Mouse (Mus musculus) neural tube, embryonic 14.5 days (tissue): ENCODE data around the gene Cstf3. TPM values are rescaled to one million over a fixed set of nuclear protein-coding genes. Genes with fewer than 3 reads are reported as not detected.
"Not testable (repeated sequence)": the region's sequence is repeated elsewhere in the genome, so short reads cannot be mapped to it uniquely, and the experiment has no call there.

Experiments used
- ATAC-seq: fragments of 200-750 bp; cut with Nextera tagmentation; 2 replicates; pipeline ENCODE4 v1.8.0; 2017; ENCODE audit warnings: low read depth, mild to moderate bottlenecking, moderate TSS enrichment, moderate library complexity
- H3K27ac ChIP-seq: fragments of 300-500 bp; sonication (generic); 2 replicates; pipeline ENCODE4 v1.5.1; 2014; ENCODE audit warnings: low read depth, mild to moderate bottlenecking, control low read depth, low read length, moderate library complexity, mixed read lengths
- H3K27me3 ChIP-seq: fragments of 300-500 bp; sonication (generic); 2 replicates; pipeline ENCODE4 v1.6.1; 2014; ENCODE audit warnings: low read length; ENCODE audit not compliant: control insufficient read depth, insufficient read depth
- H3K36me3 ChIP-seq: fragments of 300-500 bp; sonication (generic); 2 replicates; pipeline ENCODE4 v1.6.1; 2014; ENCODE audit warnings: low read length, mixed read lengths; ENCODE audit not compliant: control insufficient read depth, insufficient read depth
- H3K4me1 ChIP-seq: fragments of 300-500 bp; sonication (generic); 2 replicates; pipeline ENCODE4 v1.6.1; 2014; ENCODE audit warnings: low read length; ENCODE audit not compliant: control insufficient read depth, insufficient read depth
- H3K4me2 ChIP-seq: fragments of 300-500 bp; sonication (generic); 2 replicates; pipeline ENCODE4 v1.6.1; 2014; ENCODE audit warnings: mild to moderate bottlenecking, low read depth, low read length, control low read depth
- H3K4me3 ChIP-seq: fragments of 300-500 bp; sonication (generic); 2 replicates; pipeline ENCODE4 v1.5.1; 2014; ENCODE audit warnings: low read depth, low read length, control low read depth, mixed read lengths
- H3K9ac ChIP-seq: fragments of 300-500 bp; sonication (generic); replicated peaks from 2 replicates; pipeline ENCODE4 v1.6.1; 2014; ENCODE audit warnings: low read depth, mild to moderate bottlenecking, control low read depth, low read length, mixed read lengths
- H3K9me3 ChIP-seq: fragments of 300-500 bp; sonication (generic); 2 replicates; pipeline ENCODE4 v1.6.1; 2016; ENCODE audit warnings: low read length; ENCODE audit not compliant: control insufficient read depth
- WGBS: fragments of 180-500 bp; shearing (Covaris S2); extraction: QIAGEN DNeasy Blood & Tissue Kit; methylation state at CpG from one replicate; pipeline ENCODE4 v1.1.7; 2014; 5-methylcytosine and 5-hydroxymethylcytosine counted together
- polyA plus RNA-seq: library from polyadenylated mRNA; unstranded; fragments of >200 nt; fragmentation: Nextera tagmentation; extraction: Ambion mirVana; gene quantifications from 2 replicates; pipeline ENCODE4 v1.2.1, GENCODE M21; 2014

Cstf3 gene
- 104 and 105 TPM in 2 replicates for polyA plus RNA-seq

DNA sequence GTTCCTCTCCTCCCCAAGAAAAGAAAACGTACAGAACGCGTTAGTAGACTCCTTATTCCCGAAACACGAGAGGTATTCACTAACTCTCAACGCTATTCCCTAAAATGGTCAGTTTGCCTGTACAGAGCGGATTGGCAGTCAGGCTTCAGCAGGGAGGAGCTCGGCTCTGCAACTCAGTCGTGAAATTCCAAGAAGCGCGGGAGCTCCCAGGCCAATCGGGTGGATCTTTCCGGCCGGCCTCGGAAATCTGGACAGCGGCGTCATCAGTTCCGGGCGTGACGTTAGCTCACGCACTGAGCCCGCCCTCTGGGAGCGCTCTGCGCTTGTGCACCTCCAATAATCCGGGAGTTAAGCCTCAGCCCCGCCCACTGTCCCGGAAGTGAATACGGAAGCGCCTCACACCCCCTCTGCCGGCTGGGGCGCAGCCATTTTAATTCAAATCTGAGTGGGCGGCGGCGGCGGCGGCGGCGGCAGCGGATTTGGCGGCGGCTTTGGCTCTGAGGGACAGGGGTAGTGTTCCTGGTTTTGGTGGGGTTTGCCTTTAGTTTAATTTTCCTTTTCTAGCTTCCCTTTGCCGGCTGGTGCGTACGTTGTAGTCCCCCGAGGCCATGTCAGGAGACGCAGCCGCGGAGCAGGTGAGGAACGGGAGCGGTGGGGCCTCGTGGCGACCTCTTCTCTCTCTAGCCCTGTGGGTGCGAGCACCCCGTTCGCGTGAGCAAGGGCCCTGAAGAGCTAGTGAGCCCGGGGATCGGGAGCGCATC lies at the start of gene Cstf3:
Gene Cstf3 (plus strand): TSS at position 456 of the 761 bp plus-strand sequence.
- no peaks in the 10 kb centered on the region for H3K27me3 ChIP-seq
- H3K9ac ChIP-seq, result peak within 1 kb of the TSS; percentile 92
- peak; percentile 100 for ATAC-seq
- H3K4me3 ChIP-seq, result peak within 1 kb of the TSS; percentile 83
- H3K4me2 ChIP-seq, result peak within 1 kb of the TSS; percentile 81
- H3K27ac ChIP-seq, result peak within 1 kb of the TSS; percentile 92
- no peaks in the 10 kb centered on the region for H3K9me3 ChIP-seq
- under 1% methylated on average over 59 of the region's 59 CpGs for WGBS
- H3K36me3 ChIP-seq, result no peaks in the 10 kb centered on the region
- H3K4me1 ChIP-seq, result peaks cover 19% of the 10 kb centered on the region

GRCm38 (mm10) chr2:104556711-104557110 lies 33.6 kb upstream of the Cstf3 start:
- H3K27ac ChIP-seq, H3K9me3 ChIP-seq, H3K9ac ChIP-seq, H3K36me3 ChIP-seq, H3K4me2 ChIP-seq, H3K4me1 ChIP-seq, ATAC-seq, H3K4me3 ChIP-seq, H3K27me3 ChIP-seq: not testable (repeated sequence)
- 90% methylated on average over 22 of the region's 22 CpGs for WGBS

DNA sequence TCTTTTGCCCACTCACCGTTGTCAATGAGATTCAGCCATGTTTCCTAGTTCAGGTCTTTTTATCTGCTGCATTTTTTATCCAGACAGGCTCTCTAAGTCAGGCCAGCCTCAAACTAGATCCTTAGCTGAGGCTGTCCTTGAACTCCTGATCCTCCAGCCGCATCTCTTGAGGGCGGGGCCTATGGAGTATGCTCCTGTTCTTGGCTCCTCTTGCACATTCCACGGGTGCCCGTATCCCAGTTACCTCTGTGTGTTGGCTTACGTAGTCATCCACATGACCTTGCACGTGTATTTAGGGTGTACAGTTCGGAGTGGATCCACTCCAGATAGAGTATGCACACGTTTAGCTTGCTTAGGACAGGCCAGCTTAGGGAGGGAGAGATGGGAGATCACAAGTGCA lies 32.6 kb upstream of the Cstf3 start:
- Histone ChIP-seq H3K9me3 (no peaks in the 10 kb centered on the region), H3K4me3 (no peak overlapping the region), H3K27me3 (no peaks in the 10 kb centered on the region), H3K4me2 (no peak overlapping the region), H3K4me1 (no peaks in the 10 kb centered on the region), H3K36me3 (no peaks in the 10 kb centered on the region), H3K27ac (no peak overlapping the region), H3K9ac (no peak overlapping the region)
- 93% methylated on average over 9 of the region's 9 CpGs for WGBS
- ATAC-seq, result no peak

DNA sequence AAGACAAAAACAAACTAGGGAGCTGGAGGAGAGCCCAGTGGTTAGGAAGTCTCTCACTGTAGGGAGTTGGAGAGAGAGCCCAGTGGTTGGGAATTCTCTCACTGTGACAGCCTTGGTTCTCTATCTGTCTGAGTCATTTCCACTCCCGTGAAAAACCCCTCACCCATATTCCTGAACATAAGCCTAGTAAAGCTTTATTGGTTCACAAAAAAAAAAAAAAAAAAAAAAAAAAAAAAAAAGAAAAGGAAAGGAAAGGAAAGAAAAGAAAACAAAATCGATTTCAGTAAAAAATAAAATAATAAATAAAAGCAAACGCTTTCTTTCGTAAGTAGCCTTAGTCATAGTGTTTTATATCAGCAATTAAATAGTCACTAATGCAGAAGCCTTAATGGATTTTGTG lies 32.0 kb upstream of the Cstf3 start:
- no peak for ATAC-seq
- H3K4me2 ChIP-seq, result no peak overlapping the region
- H3K9ac ChIP-seq, result no peak overlapping the region
- no peak overlapping the region for H3K4me3 ChIP-seq
- H3K27ac ChIP-seq, result no peak overlapping the region
- no peaks in the 10 kb centered on the region for H3K9me3 ChIP-seq
- no peaks in the 10 kb centered on the region for H3K36me3 ChIP-seq
- WGBS, result 69% methylated on average over 4 of the region's 4 CpGs
- H3K4me1 ChIP-seq, result no peaks in the 10 kb centered on the region
- no peaks in the 10 kb centered on the region for H3K27me3 ChIP-seq

DNA sequence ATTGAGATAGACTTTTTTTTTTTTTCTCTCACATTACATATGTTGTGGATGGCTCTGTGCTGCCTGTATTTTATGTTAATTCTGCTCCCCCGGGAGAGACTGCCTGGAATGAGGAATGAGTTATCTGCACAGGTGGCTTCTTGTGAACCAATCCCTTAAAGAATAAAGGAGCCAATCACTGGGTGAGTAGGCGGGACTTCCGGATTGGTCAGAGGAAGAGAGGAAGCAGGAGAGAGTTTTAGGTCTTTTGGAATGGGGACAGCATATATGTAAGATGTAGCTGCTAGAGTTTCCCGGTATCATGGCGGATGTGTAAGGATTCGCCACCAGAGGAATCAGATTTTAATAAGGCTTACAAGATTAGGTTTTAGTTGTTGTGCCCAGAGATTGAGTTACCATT lies 31.4 kb upstream of the Cstf3 start:
- no peak overlapping the region for H3K9ac ChIP-seq
- no peak overlapping the region for H3K27ac ChIP-seq
- H3K4me2 ChIP-seq, result no peak overlapping the region
- WGBS, result 67% methylated on average over 6 of the region's 6 CpGs
- H3K4me1 ChIP-seq, result no peaks in the 10 kb centered on the region
- H3K36me3 ChIP-seq, result no peaks in the 10 kb centered on the region
- peak; percentile 41; the same call in 1 of the 2 replicates for ATAC-seq
- no peak overlapping the region for H3K4me3 ChIP-seq
- H3K9me3 ChIP-seq, result no peaks in the 10 kb centered on the region
- no peaks in the 10 kb centered on the region for H3K27me3 ChIP-seq

DNA sequence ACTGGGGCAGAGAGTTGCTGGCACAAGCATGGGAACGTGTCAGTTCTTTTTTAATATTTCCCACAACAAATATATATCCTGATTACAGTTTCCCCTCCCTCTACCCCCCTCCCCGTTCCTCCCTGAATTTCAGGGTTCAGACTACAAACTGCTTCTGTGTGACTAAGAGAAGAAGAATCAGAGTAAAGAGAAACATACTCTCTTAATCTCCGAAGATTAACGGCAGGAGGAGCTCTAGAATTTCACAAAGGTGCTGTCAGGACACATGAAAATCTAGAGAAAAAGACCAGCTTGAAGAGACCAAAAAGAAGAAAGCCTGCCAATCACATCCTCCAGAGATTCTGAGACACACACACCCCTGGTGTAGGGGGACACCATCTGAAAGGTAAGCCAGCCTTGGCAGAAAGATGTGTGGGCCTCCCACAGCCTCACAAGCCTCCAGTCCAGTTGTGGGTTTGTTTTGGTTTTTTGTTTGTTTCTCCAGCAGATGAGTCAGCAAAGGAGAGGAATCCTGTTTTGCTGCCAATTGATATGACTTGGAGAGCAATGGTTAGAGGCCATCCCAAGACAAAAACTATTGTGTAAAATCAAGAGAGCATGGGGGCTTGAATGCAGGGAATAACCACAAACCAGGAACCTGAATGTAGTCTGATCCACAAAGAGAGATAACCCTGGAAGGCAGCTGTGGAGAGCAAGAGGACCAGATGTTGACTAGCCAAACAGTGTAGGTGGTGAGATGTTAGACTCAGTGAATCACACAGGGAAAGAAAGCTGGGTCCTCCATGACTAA lies 30.5 kb upstream of the Cstf3 start:
- H3K27me3 ChIP-seq, result no peaks in the 10 kb centered on the region
- H3K9ac ChIP-seq, result no peak overlapping the region
- no peak for ATAC-seq
- H3K27ac ChIP-seq, result no peak overlapping the region
- H3K36me3 ChIP-seq, result no peaks in the 10 kb centered on the region
- WGBS, result 92% methylated on average over 4 of the region's 4 CpGs
- H3K4me1 ChIP-seq, result no peaks in the 10 kb centered on the region
- H3K9me3 ChIP-seq, result no peaks in the 10 kb centered on the region
- no peak overlapping the region for H3K4me2 ChIP-seq
- no peak overlapping the region for H3K4me3 ChIP-seq

GRCm38 (mm10) chr2:104561386-104561785 lies 28.9 kb upstream of the Cstf3 start:
- no peak overlapping the region for H3K4me3 ChIP-seq
- H3K27me3 ChIP-seq, result no peaks in the 10 kb centered on the region
- no peaks in the 10 kb centered on the region for H3K36me3 ChIP-seq
- no peaks in the 10 kb centered on the region for H3K9me3 ChIP-seq
- H3K4me1 ChIP-seq, result no peaks in the 10 kb centered on the region
- 93% methylated on average over 6 of the region's 6 CpGs for WGBS
- H3K9ac ChIP-seq, result no peak overlapping the region
- no peak overlapping the region for H3K4me2 ChIP-seq
- no peak for ATAC-seq
- no peak overlapping the region for H3K27ac ChIP-seq

DNA sequence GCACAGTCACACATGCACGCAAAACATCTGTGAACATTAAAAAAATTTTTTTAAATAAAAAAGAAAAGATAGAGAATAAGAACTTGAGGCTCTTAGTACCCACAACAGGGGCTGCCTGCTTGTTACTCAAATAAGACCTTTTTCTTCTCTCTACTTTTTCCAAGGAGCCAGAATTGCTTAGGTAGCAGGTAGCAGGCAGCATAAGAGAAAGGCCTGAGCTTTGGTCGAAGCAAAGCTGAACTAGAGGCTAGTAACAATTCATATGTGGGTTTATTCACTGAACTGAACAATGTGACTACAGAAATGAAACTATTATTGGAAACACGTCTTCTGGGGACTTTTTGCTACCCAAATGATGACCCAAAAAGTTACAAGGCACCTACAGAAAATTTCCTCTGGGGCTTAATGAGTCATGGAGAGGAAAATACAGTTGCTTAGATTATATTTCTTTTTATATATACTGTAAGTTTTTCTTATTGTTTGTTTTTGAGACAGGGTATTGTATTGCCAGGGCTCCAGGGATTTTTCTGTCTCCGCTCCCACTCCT lies 28.3 kb upstream of the Cstf3 start:
- H3K36me3 ChIP-seq, result no peaks in the 10 kb centered on the region
- WGBS, result 87% methylated on average over 4 of the region's 4 CpGs
- H3K4me2 ChIP-seq, result no peak overlapping the region
- H3K4me3 ChIP-seq, result no peak overlapping the region
- no peak overlapping the region for H3K27ac ChIP-seq
- H3K4me1 ChIP-seq, result no peaks in the 10 kb centered on the region
- ATAC-seq, result no peak
- no peaks in the 10 kb centered on the region for H3K9me3 ChIP-seq
- no peak overlapping the region for H3K9ac ChIP-seq
- no peaks in the 10 kb centered on the region for H3K27me3 ChIP-seq

DNA sequence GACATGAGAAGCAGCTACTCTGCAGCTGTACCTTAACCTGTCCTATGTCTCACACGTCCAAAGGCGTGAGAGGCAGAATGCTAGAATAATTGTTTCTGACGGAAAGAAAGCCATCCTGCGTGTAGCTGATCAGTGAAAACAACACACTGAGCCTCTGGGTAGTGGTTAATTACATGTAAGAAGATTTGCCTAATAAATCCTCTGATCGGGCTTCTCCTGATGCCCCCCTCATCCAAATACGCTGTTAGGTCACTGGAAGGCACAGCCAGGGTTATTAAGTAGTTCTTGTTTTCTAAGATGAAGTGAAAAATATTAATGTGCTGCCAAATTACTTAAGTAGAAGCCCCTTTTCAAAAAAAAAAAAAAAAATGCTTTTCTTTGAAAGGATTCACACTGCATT lies 18.3 kb upstream of the Cstf3 start:
- H3K27me3 ChIP-seq, result no peaks in the 10 kb centered on the region
- H3K4me2 ChIP-seq, result no peak overlapping the region
- no peaks in the 10 kb centered on the region for H3K36me3 ChIP-seq
- 64% methylated on average over 6 of the region's 6 CpGs for WGBS
- no peak overlapping the region for H3K27ac ChIP-seq
- H3K9me3 ChIP-seq, result no peaks in the 10 kb centered on the region
- H3K4me1 ChIP-seq, result no peaks in the 10 kb centered on the region
- no peak overlapping the region for H3K4me3 ChIP-seq
- H3K9ac ChIP-seq, result no peak overlapping the region
- ATAC-seq, result no peak
